8 mouse cellular contexts compared by ENCODE assay signal in the genomic region with DNA sequence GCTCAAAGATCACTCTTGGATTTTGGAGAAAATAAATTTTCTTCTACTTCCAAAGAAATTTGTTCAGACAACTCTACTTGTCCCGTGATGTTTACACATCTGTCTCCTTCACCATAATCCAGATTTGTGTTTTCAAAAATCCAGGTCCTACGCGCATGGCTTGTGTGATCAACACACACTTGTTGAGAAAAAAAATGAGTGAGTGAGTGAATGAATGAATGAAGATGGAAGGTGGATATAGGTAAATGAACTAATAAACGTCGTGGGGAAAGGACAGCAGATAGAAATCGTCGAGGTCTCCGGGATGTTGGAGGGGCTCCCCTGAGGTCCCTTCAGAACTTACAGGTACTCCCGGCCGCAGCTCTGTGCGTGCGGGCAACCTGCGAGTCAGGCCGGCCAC. TPM values are rescaled to one million over a fixed set of nuclear protein-coding genes. Genes with fewer than 3 reads are reported as not detected.
DNase-seq lines count a peak whose midpoint lies in the region; ATAC-seq and TF ChIP-seq lines count a peak whose summit lies in the region.

No protein-coding gene starts in this region.

- TF ChIP-seq EP300 in CH12.LX (IDR thresholded peaks at IDR 0.05; ENCODE audit: low read length) = no peak
- no peak for TF ChIP-seq EP300 in liver, postnatal 0 days (IDR thresholded peaks at IDR 0.05; ENCODE audit: low read depth)

- peak overlapping the region; percentile 91 for H3K4me2 ChIP-seq in heart, embryonic 11.5 days
- peak overlapping the region; percentile 72 for H3K4me2 ChIP-seq in CH12.LX (ENCODE audit: insufficient read depth, low read depth, poor library complexity, severe bottlenecking)
- peak overlapping the region; percentile 67 for H3K4me2 ChIP-seq in forebrain, embryonic 15.5 days (replicated peaks)
- H3K4me2 ChIP-seq in liver, postnatal 0 days (ENCODE audit: low read depth, low read length) = peak overlapping the region; percentile 74

- DNase-seq in heart, adult 18-20 months = no peak
- DNase-seq in CH12.LX (ENCODE audit: extremely low read depth) = no peak
- no peak for DNase-seq in liver, postnatal 0 days
- DNase-seq in right cerebral cortex, postnatal 10 days (ENCODE audit: low spot score in 2 of 2) = no peak
- no peak for DNase-seq in layer of hippocampus, postnatal 25 days (ENCODE audit: extremely low spot score in 1 of 2, low spot score in 1 of 2)
- DNase-seq in left cerebral cortex, postnatal 4 days = no peak

- peak overlapping the region; percentile 95 for H3K9ac ChIP-seq in heart, embryonic 11.5 days (ENCODE audit: low read depth, low read length)
- peak overlapping the region; percentile 85 for H3K9ac ChIP-seq in CH12.LX (ENCODE audit: insufficient read depth, low read depth)
- H3K9ac ChIP-seq in forebrain, embryonic 15.5 days (replicated peaks) = peak overlapping the region; percentile 89
- H3K9ac ChIP-seq in liver, postnatal 0 days (replicated peaks) = peak overlapping the region; percentile 80

- H3K79me2 ChIP-seq in CH12.LX (replicated peaks; ENCODE audit: control insufficient read depth, extremely low read depth, insufficient read depth, poor library complexity, severe bottlenecking) = peaks cover 35% of the 10 kb centered on the region

- peak overlapping the region; percentile 100 for H3K27ac ChIP-seq in heart, embryonic 11.5 days (ENCODE audit: low read depth, low read length)
- peak overlapping the region; percentile 84; the same call in 1 of the 2 replicates for H3K27ac ChIP-seq in CH12.LX (ENCODE audit: insufficient read depth, low read depth)
- peak overlapping the region; percentile 99 for H3K27ac ChIP-seq in forebrain, embryonic 15.5 days (replicated peaks)
- peak overlapping the region; percentile 97 for H3K27ac ChIP-seq in liver, postnatal 0 days (ENCODE audit: low read depth)

- peaks cover 10% of the 10 kb centered on the region; the same call in 1 of the 2 replicates for H3K36me3 ChIP-seq in heart, embryonic 11.5 days (ENCODE audit: control insufficient read depth, insufficient read depth, low read length)
- H3K36me3 ChIP-seq in CH12.LX (replicated peaks in 1 of 2; ENCODE audit: control insufficient read depth in 1 of 2, insufficient read depth in 1 of 2, low read length in 1 of 2) = peaks cover 11 to 23% of the 10 kb centered on the region in 2 experiments
- H3K36me3 ChIP-seq in forebrain, embryonic 15.5 days = peaks cover 4% of the 10 kb centered on the region; the same call in 1 of the 2 replicates
- peaks cover 8% of the 10 kb centered on the region for H3K36me3 ChIP-seq in liver, postnatal 0 days (replicated peaks; ENCODE audit: insufficient read depth, low read length)

- TF ChIP-seq POLR2A in CH12.LX (IDR thresholded peaks at IDR 0.05; ENCODE audit: low read depth, low read length) = no peak

- no peak for TF ChIP-seq RAD21 in CH12.LX (IDR thresholded peaks at IDR 0.05; ENCODE audit: low read depth, low read length)

- no peaks in the 10 kb centered on the region for H3K9me3 ChIP-seq in heart, embryonic 11.5 days (replicated peaks; ENCODE audit: control insufficient read depth, low read length)
- H3K9me3 ChIP-seq in CH12.LX (replicated peaks; ENCODE audit: low read length) = no peaks in the 10 kb centered on the region
- H3K9me3 ChIP-seq in forebrain, embryonic 15.5 days = no peaks in the 10 kb centered on the region
- H3K9me3 ChIP-seq in liver, postnatal 0 days (ENCODE audit: low read length) = no peaks in the 10 kb centered on the region

- in situ Hi-C loops in CH12.LX (cut with MboI; ENCODE audit: low pct_ligation_motif_present, low pct_unique_long_range_greater_than_20kb, low sequenced_read_pairs) = loop anchor here (5.0 kb wide), 2 partner anchors 104 to 249 kb away; no protein-coding TSS in a partner anchor

- TF ChIP-seq CTCF in CH12.LX (conservative IDR thresholded peaks at IDR 0.05 in 1 of 2, IDR thresholded peaks at IDR 0.05 in 1 of 2; ENCODE audit: low read depth in 2 of 2, low read length in 2 of 2) = no peak
- no peak for TF ChIP-seq CTCF in liver, postnatal 0 days (IDR thresholded peaks at IDR 0.05; ENCODE audit: low read depth)

- peaks cover 21% of the 10 kb centered on the region for H3K4me1 ChIP-seq in heart, embryonic 11.5 days (ENCODE audit: control insufficient read depth, insufficient read depth, low read length)
- H3K4me1 ChIP-seq in CH12.LX (ENCODE audit: control insufficient read depth in 1 of 2, insufficient read depth in 2 of 2) = peaks cover 13 to 38% of the 10 kb centered on the region in 2 experiments
- H3K4me1 ChIP-seq in forebrain, embryonic 15.5 days = peaks cover 44% of the 10 kb centered on the region
- peaks cover 36% of the 10 kb centered on the region for H3K4me1 ChIP-seq in liver, postnatal 0 days (ENCODE audit: insufficient read depth)

- under 1% methylated on average over 14 of the region's 14 CpGs for WGBS in heart, embryonic 11.5 days (ENCODE audit: insufficient replicate concordance)
- WGBS in forebrain, embryonic 15.5 days = under 1% methylated on average over 14 of the region's 14 CpGs
- WGBS in liver, postnatal 0 days (ENCODE audit: insufficient replicate concordance) = under 1% methylated on average over 14 of the region's 14 CpGs

- intact Hi-C loops in left cerebral cortex, postnatal 4 days (cut with DNase I) = no loop called here

- dilution Hi-C loops in CH12.LX (cut with MboI; ENCODE audit: extremely low pct_ligation_motif_present, extremely low pct_unique_long_range_greater_than_20kb, low sequenced_read_pairs) = no loop called here

- no peaks in the 10 kb centered on the region for H3K27me3 ChIP-seq in heart, embryonic 11.5 days (ENCODE audit: control insufficient read depth, insufficient read depth, low read length)
- no peaks in the 10 kb centered on the region for H3K27me3 ChIP-seq in CH12.LX (replicated peaks)
- H3K27me3 ChIP-seq in forebrain, embryonic 15.5 days = no peaks in the 10 kb centered on the region
- H3K27me3 ChIP-seq in liver, postnatal 0 days (ENCODE audit: insufficient read depth, low read length) = no peaks in the 10 kb centered on the region

- H3K4me3 ChIP-seq in heart, embryonic 11.5 days (ENCODE audit: low read depth, low read length) = peak overlapping the region; percentile 84
- peak overlapping the region; percentile 78 to 92 (median 87) for H3K4me3 ChIP-seq in CH12.LX (replicated peaks in 1 of 3; ENCODE audit: low read depth in 2 of 3, low read length in 2 of 3, poor library complexity in 1 of 3)
- peak overlapping the region; percentile 89 for H3K4me3 ChIP-seq in forebrain, embryonic 15.5 days
- peak overlapping the region; percentile 81 for H3K4me3 ChIP-seq in liver, postnatal 0 days (ENCODE audit: low read depth, low read length)

- ATAC-seq in heart, embryonic 11.5 days (replicated peaks; ENCODE audit: insufficient number of reproducible peaks, low FRiP score, low TSS enrichment) = no peak
- 0 out of 2 replicates have a peak, but pooled peaks have one; percentile 17 for ATAC-seq in forebrain, embryonic 15.5 days (replicated peaks)
- ATAC-seq in liver, postnatal 0 days = no peak

TF ChIP-seq in CH12.LX, 34 proteins besides CTCF, POLR2A, EP300 and RAD21 (continues in another document):
- TF ChIP-seq MEF2A (IDR thresholded peaks at IDR 0.05; ENCODE audit: borderline replicate concordance, low read depth, low read length) (no peak), NELFE (IDR thresholded peaks at IDR 0.05; ENCODE audit: low read depth, low read length) (no peak), RCOR1 (conservative IDR thresholded peaks at IDR 0.05; ENCODE audit: low read depth, low read length) (no peak; the same call in 1 of the 2 replicates)

RNA-seq across cellular contexts. Expression of a gene that starts 0.6 kb away (rescaled TPM):
- polyA plus RNA-seq in heart, embryonic 11.5 days (2014; fragmentation: Nextera tagmentation; extraction: Ambion mirVana) = 117 and 135 TPM in 2 replicates
- total RNA-seq in heart, adult 18-20 months (2021) = 10 to 100 TPM; 34.9 to 36.5 TPM
- 97.2 and 123 TPM in 2 replicates for total RNA-seq in CH12.LX (2012; rRNA removed)
- total RNA-seq in CH12.LX (2014; rRNA removed) = 135 and 143 TPM in 2 replicates
- polyA plus RNA-seq in CH12.LX (2012; ENCODE audit: insufficient read length, low read depth) = 107 and 110 TPM in 2 replicates
- polyA plus RNA-seq in forebrain, embryonic 15.5 days (2015; fragmentation: Nextera tagmentation; extraction: Ambion mirVana) = 126 and 128 TPM in 2 replicates
- 36.1 and 42.1 TPM in 2 replicates for polyA plus RNA-seq in liver, postnatal 0 days (2015; fragmentation: Nextera tagmentation; extraction: Ambion mirVana)
- 10 to 100 TPM; 17.7 to 19.6 TPM for total RNA-seq in layer of hippocampus, postnatal 25 days (2021)
- total RNA-seq in left cerebral cortex, postnatal 4 days (2021) = 10 to 100 TPM; 35.1 to 40.5 TPM

RNA-seq across cellular contexts. Expression of a gene that starts 5.2 kb away (rescaled TPM):
- 90.6 and 94.9 TPM in 2 replicates for polyA plus RNA-seq in heart, embryonic 11.5 days (2014; fragmentation: Nextera tagmentation; extraction: Ambion mirVana)
- 100 to 1,000 TPM; 297 to 354 TPM for total RNA-seq in heart, adult 18-20 months (2021)
- total RNA-seq in CH12.LX (2012; rRNA removed) = 69.1 and 75.1 TPM in 2 replicates
- total RNA-seq in CH12.LX (2014; rRNA removed) = 86.1 and 89.1 TPM in 2 replicates
- polyA plus RNA-seq in CH12.LX (2012; ENCODE audit: insufficient read length, low read depth) = 60.4 and 67.9 TPM in 2 replicates
- polyA plus RNA-seq in forebrain, embryonic 15.5 days (2015; fragmentation: Nextera tagmentation; extraction: Ambion mirVana) = 96.2 and 96.4 TPM in 2 replicates
- 101 and 105 TPM in 2 replicates for polyA plus RNA-seq in liver, postnatal 0 days (2015; fragmentation: Nextera tagmentation; extraction: Ambion mirVana)
- 10 to 100 TPM; 96.8 to 96.9 TPM for total RNA-seq in layer of hippocampus, postnatal 25 days (2021)
- total RNA-seq in left cerebral cortex, postnatal 4 days (2021) = 100 to 1,000 TPM; 102 to 107 TPM

RNA-seq across cellular contexts. Expression of a gene that starts 25.4 kb away (rescaled TPM):
- polyA plus RNA-seq in heart, embryonic 11.5 days (2014; fragmentation: Nextera tagmentation; extraction: Ambion mirVana) = 24.0 and 28.8 TPM in 2 replicates
- total RNA-seq in heart, adult 18-20 months (2021) = 1 to 10 TPM; 3.9 to 5.0 TPM
- total RNA-seq in CH12.LX (2012; rRNA removed) (0.50 and 1.3 TPM in 2 replicates), CH12.LX (2014; rRNA removed) (0.68 and 0.74 TPM in 2 replicates)
- 1.4 and 1.9 TPM in 2 replicates for polyA plus RNA-seq in CH12.LX (2012; ENCODE audit: insufficient read length, low read depth)
- polyA plus RNA-seq in forebrain, embryonic 15.5 days (2015; fragmentation: Nextera tagmentation; extraction: Ambion mirVana) = 21.3 and 24.9 TPM in 2 replicates
- polyA plus RNA-seq in liver, postnatal 0 days (2015; fragmentation: Nextera tagmentation; extraction: Ambion mirVana) = 0.33 and 0.46 TPM in 2 replicates
- 10 to 100 TPM; 37.7 to 41.8 TPM for total RNA-seq in layer of hippocampus, postnatal 25 days (2021)
- 10 to 100 TPM; 67.9 to 81.9 TPM for total RNA-seq in left cerebral cortex, postnatal 4 days (2021)

RNA-seq across cellular contexts. Expression of a gene that starts 54.1 kb away (rescaled TPM):
- 0.55 and 1.7 TPM in 2 replicates for polyA plus RNA-seq in heart, embryonic 11.5 days (2014; fragmentation: Nextera tagmentation; extraction: Ambion mirVana)
- 10 to 100 TPM; 22.7 to 29.1 TPM for total RNA-seq in heart, adult 18-20 months (2021)
- total RNA-seq in CH12.LX (2012; rRNA removed) (0.13 TPM in 1 of 2 replicates, not detected in the other), CH12.LX (2014; rRNA removed) (not detected in 2 replicates)
- not detected in 2 replicates for polyA plus RNA-seq in CH12.LX (2012; ENCODE audit: insufficient read length, low read depth)
- polyA plus RNA-seq in forebrain, embryonic 15.5 days (2015; fragmentation: Nextera tagmentation; extraction: Ambion mirVana) = 1.4 and 1.8 TPM in 2 replicates
- polyA plus RNA-seq in liver, postnatal 0 days (2015; fragmentation: Nextera tagmentation; extraction: Ambion mirVana) = 2.1 and 2.2 TPM in 2 replicates
- total RNA-seq in layer of hippocampus, postnatal 25 days (2021) = 1 to 10 TPM in 1 of 2 experiments, under 1 TPM in 1; 0.98 to 1.5 TPM
- total RNA-seq in left cerebral cortex, postnatal 4 days (2021) = 1 to 10 TPM; 1.4 to 2.0 TPM

Comparison
In these comparisons a context has a peak if more than half of its experiments do, and no peak if none do; other contexts are left out.
1. RNA of a gene that starts 25.4 kb away (total RNA-seq): 67.9 to 81.9 TPM in left cerebral cortex, postnatal 4 days and 37.7 to 41.8 TPM in layer of hippocampus, postnatal 25 days; 3.9 to 5.0 TPM in heart, adult 18-20 months and 0.50 to 1.3 TPM in CH12.LX; every median in the first group is over 4 times any median in the second.
2. Peak in every context shown above with its lines, with median percentiles within 50 percentile points of each other: H3K27ac ChIP-seq, H3K4me2 ChIP-seq, H3K4me3 ChIP-seq and H3K9ac ChIP-seq.